Mouse (Mus musculus): Measurements from ENCODE around the gene Tmem128.

The Tmem128 gene

GRCm38 (mm10) chr5:38277936-38278600, 18.1 kb downstream of the Tmem128 start:
- no peak for DNase-seq (ENCODE audit: low spot score in 2 of 2)

DNA sequence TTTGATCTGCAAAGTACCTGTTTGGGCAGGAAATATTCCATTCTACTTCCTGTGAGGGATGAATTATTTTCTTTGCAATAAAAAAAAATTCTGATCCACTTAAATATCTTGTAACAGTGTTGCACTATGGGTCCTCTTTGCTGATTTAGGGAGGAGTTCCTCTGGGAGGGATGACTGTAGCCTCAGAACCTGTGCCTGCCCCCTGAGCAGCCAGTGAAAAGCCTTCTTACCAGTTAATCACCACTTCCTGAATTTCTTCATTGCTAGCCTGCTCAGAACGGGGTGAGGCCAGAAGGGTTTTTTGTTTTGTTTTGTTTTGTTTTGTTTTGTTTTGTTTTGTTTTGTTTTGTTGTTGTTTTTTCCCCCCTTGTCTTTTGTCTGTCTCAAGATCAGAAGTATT, 20.1 kb downstream of the Tmem128 start:
- no peak for DNase-seq (ENCODE audit: low spot score in 2 of 2)

DNA sequence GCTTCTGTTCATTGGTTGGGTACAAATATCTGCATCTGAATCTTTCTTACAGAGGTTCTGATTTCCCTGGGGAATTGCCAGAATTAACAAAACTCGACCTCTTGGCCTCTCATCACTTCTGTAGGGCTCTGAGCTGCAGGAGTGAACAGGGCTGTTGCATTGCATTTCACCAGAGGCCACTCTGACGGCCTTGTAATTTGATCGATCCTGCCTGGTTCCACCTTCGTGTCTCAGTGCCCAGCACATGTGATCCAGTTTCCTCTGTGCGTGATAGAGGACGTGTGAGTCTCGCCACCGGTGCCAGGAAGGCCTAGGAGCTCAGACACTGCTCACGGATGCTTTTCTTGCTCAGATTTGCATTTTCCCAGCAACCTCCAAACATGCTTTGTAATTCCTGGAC, 25.7 kb downstream of the Tmem128 start:
- no peak for DNase-seq (ENCODE audit: low spot score in 2 of 2)

DNA sequence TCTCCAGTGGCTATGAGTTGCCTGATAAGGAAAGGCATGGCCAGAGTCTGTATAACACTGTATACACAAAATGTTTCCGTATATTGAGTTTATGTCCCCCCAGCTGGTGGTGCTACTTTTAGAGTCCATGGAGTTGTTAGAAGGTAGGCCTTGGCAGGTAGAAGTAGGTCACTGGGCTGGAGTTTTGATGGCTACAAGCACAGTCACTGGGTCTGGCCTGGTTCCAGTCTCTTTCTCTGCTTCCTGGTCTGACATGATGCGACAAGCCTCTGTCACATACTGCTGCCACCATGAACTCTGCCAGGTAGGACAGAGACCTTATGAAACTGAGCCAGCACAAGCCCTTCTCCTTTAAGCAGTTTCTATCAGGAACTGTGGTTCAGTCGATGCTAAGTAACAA, 28.5 kb downstream of the Tmem128 start:
- DNase-seq (ENCODE audit: low spot score in 2 of 2) = no peak

GRCm38 (mm10) chr5:38301761-38302411, 41.9 kb downstream of the Tmem128 start:
- DNase-seq (ENCODE audit: low spot score in 2 of 2) = no peak

- DNase-seq (ENCODE audit: low spot score in 2 of 2) = no peak
Measured at GRCm38 (mm10) chr5:38302651-38303050, 42.7 kb downstream of the Tmem128 start.

GRCm38 (mm10) chr5:38305241-38305640, 45.3 kb downstream of the Tmem128 start:
- no peak for DNase-seq (ENCODE audit: low spot score in 2 of 2)

DNA sequence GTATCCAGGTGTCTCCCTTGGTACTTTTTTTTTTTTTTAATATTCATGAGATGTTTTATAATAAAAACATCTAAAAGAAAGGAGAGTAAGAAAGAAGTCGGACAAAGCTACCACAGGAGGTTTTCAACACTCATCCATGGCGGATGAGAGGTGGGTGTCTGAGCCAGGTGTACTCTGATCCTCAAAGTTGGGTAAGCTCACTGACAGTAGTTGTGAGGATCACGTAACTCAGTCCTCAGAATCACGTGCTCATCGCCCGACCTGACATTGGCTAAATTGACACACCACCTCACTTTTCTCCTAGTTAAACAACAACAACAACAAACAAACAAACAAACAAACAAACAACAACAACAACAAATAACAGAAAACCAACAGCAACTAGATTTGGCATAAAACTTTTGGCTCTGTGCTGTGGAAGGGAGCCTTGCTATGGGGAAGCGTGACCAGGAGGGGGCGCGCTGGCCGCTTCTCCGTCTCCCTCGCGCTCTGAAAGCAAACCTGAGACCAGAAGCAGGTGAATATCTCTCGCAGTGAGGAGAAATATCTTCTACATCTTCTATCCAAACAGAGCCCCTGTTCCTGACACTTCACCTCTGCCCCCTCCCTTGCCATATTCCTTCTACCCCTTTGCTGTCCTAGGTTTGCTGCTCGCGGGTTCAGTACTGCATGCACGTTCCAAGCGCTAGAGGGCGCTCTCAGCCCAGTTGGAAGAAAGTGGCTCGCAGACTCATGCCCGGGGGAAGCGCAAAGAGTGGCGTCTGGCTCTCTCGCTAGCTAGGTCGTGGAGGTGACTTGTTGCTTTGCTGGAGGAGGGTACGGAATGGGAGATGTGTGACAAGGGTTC, 47.5 kb downstream of the Tmem128 start:
- DNase-seq (ENCODE audit: low spot score in 2 of 2) = peak; percentile 89 to 94

- DNase-seq (ENCODE audit: low spot score in 2 of 2) = peak in 1 of 2 experiments; percentile 41
Measured at GRCm38 (mm10) chr5:38308873-38309272, 48.9 kb downstream of the Tmem128 start.

GRCm38 (mm10) chr5:38309795-38310194, 49.8 kb downstream of the Tmem128 start:
- no peak for DNase-seq (ENCODE audit: low spot score in 2 of 2)
